Mouse (Mus musculus) intestine, embryonic 14.5 days (tissue): ENCODE results near the gene Leng9. TPM values are rescaled to one million over a fixed set of nuclear protein-coding genes. Genes with fewer than 3 reads are reported as not detected.
A peak's percentile ranks its signal among the peaks of the same experiment; 100 is the strongest.

Experiments used
- ATAC-seq: fragments of 200-750 bp; cut with Nextera tagmentation; replicated peaks from 2 replicates; pipeline ENCODE4 v1.8.0; 2017; ENCODE audit warnings: low read depth, moderate number of reproducible peaks, moderate TSS enrichment, moderate library complexity; ENCODE audit not compliant: low FRiP score, low TSS enrichment
- DNase-seq: peaks from one replicate; pipeline ENCODE4 v3.0.0-alpha.2; 2018; ENCODE audit warnings: low spot score
- H3K27ac ChIP-seq: fragments of 300-500 bp; sonication (generic); 2 replicates; pipeline ENCODE4 v1.5.1; 2014; ENCODE audit warnings: low read depth, mild to moderate bottlenecking, control low read depth
- H3K27me3 ChIP-seq: fragments of 300-500 bp; sonication (generic); replicated peaks from 2 replicates; pipeline ENCODE4 v1.6.1; 2014; ENCODE audit warnings: low read length, control low read depth; ENCODE audit not compliant: control insufficient read depth, insufficient read depth
- H3K36me3 ChIP-seq: fragments of 300-500 bp; sonication (generic); 2 replicates; pipeline ENCODE4 v1.6.1; 2014; ENCODE audit warnings: low read length, control low read depth; ENCODE audit not compliant: control insufficient read depth, insufficient read depth
- H3K4me1 ChIP-seq: fragments of 300-500 bp; sonication (generic); replicated peaks from 2 replicates; pipeline ENCODE4 v1.6.1; 2014; ENCODE audit warnings: low read length, control low read depth, mixed read lengths; ENCODE audit not compliant: control insufficient read depth, insufficient read depth
- H3K4me2 ChIP-seq: fragments of 300-500 bp; sonication (generic); 2 replicates; pipeline ENCODE4 v1.6.1; 2014; ENCODE audit warnings: low read length
- H3K4me3 ChIP-seq: fragments of 300-500 bp; sonication (generic); 2 replicates; pipeline ENCODE4 v1.5.1; 2014; ENCODE audit warnings: low read depth, low read length, control low read depth, mixed read lengths
- H3K9ac ChIP-seq: fragments of 300-500 bp; sonication (generic); 2 replicates; pipeline ENCODE4 v1.6.1; 2014; ENCODE audit warnings: mild to moderate bottlenecking, low read length
- H3K9me3 ChIP-seq: fragments of 300-500 bp; sonication (generic); 2 replicates; pipeline ENCODE4 v1.6.1; 2016; ENCODE audit warnings: low read length, control low read depth; ENCODE audit not compliant: control insufficient read depth
- WGBS: fragments of 180-500 bp; shearing (Covaris S2); extraction: QIAGEN DNeasy Blood & Tissue Kit; methylation state at CpG from one replicate; pipeline ENCODE4 v1.1.7; 2014; 5-methylcytosine and 5-hydroxymethylcytosine counted together
- polyA plus RNA-seq: library from polyadenylated mRNA; unstranded; fragments of >200 nt; fragmentation: Nextera tagmentation; extraction: Ambion mirVana; gene quantifications from 2 replicates; pipeline ENCODE4 v1.2.1, GENCODE M21; 2014

The Leng9 gene
- polyA plus RNA-seq, 1 experiment from 2014 or later, result 2.7 TPM

GRCm38 (mm10) chr7:4122783-4123182 is 27.4 kb downstream of the Leng9 start:
- DNase-seq, result no peak
- no peak for ATAC-seq
- Histone ChIP-seq H3K36me3 (no peaks in the 10 kb centered on the region), H3K4me1 (no peaks in the 10 kb centered on the region), H3K27ac (no peak overlapping the region), H3K4me3 (no peak overlapping the region), H3K9ac (no peak overlapping the region), H3K4me2 (no peak overlapping the region), H3K9me3 (no peaks in the 10 kb centered on the region), H3K27me3 (peaks cover 36% of the 10 kb centered on the region)
- 82% methylated on average over 10 of the region's 10 CpGs for WGBS

DNA sequence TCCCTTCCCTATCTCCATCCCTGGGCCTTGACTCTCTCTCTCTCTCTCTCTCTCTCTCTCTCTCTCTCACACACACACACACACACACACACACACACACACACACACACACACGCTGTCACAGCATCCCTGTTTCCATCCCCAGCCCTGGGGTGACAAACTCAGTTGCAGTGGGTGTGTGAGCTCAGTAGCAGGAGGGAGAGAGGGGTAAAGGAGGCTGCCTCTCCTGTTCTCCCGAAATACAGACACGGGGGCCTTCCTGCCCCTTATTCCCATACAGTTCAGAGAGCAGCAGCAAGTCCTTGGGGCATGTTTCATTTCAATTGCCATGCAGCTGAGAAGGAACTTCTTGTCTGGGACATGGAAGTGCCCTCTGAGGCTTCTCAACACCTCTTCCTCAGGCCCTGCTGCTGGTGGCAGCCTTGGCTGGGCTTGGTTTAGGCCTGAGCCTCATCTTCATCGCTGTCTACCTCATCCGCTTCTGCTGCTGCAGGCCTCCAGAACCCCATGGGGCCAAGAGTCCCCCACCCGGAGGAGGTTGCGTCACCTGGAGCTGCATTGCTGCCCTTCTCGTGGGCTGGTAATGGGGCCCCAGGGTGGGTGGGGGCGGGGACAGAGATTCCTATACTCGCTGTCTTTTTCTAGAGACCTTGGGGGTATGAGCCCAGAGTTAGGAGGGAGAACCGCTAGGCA is 28.0 kb downstream of the Leng9 start:
- WGBS, result 58% methylated on average over 11 of the region's 11 CpGs

GRCm38 (mm10) chr7:4119976-4120921 is 29.9 kb downstream of the Leng9 start:
- H3K4me3 ChIP-seq, result peak overlapping the region; percentile 29; the same call in 1 of the 2 replicates
- H3K4me1 ChIP-seq, result no peaks in the 10 kb centered on the region
- WGBS, result 29% methylated on average over 17 of the region's 19 CpGs
- DNase-seq, result no peak
- no peaks in the 10 kb centered on the region for H3K9me3 ChIP-seq
- H3K27me3 ChIP-seq, result peaks cover 36% of the 10 kb centered on the region
- no peak overlapping the region for H3K9ac ChIP-seq
- no peaks in the 10 kb centered on the region for H3K36me3 ChIP-seq
- H3K27ac ChIP-seq, result no peak overlapping the region
- peak overlapping the region; percentile 55 for H3K4me2 ChIP-seq
- no peak for ATAC-seq

More for the DNA sequence above, 28.0 kb downstream of the Leng9 start:
- ATAC-seq (no peak), DNase-seq (no peak)
- Histone ChIP-seq H3K4me3 (no peak overlapping the region), H3K9me3 (no peaks in the 10 kb centered on the region), H3K4me2 (no peak overlapping the region), H3K36me3 (no peaks in the 10 kb centered on the region), H3K27ac (no peak overlapping the region), H3K4me1 (no peaks in the 10 kb centered on the region), H3K9ac (no peak overlapping the region), H3K27me3 (peaks cover 36% of the 10 kb centered on the region)

DNA sequence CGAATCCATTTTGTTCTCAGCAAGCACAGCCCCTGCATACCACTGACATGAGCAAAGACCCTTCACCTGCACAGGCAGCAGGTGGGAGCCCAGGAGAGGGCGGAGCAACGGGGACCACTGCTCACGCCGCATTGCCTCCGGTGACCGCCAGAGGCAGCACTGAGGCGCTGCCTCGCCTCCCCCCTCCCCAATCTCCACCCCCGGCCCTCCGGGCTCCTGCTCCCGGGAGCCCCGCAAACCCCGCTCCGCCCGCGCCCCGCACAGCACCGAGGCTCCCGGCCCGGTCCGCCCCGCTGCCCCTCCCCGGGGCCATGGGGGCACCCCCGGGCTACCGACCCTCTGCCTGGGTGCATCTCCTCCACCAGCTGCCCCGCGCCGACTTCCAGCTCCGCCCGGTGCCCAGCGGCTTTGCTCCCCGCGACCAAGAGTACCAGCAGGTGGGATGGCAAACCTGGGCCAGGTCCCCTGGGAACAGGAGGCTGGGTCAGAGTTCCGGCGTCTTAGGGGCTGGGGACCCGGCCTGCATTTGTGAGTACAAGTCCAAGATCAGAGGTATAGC is 30.8 kb downstream of the Leng9 start, which contains the start of gene Ttyh1:
Ttyh1 (plus strand) TSS at position 65 of the 559 bp plus-strand sequence.
- peaks cover 36% of the 10 kb centered on the region for H3K27me3 ChIP-seq
- H3K36me3 ChIP-seq, result no peaks in the 10 kb centered on the region
- H3K4me3 ChIP-seq, result peak within 1 kb of the TSS; percentile 29
- H3K9me3 ChIP-seq, result no peaks in the 10 kb centered on the region
- H3K9ac ChIP-seq, result peak within 1 kb of the TSS; percentile 35; the same call in 1 of the 2 replicates
- ATAC-seq, result no peak; the same call in 1 of the 2 replicates
- H3K4me1 ChIP-seq, result no peaks in the 10 kb centered on the region
- no peak within 1 kb of the TSS for H3K27ac ChIP-seq
- peak; percentile 65 for DNase-seq
- H3K4me2 ChIP-seq, result peak within 1 kb of the TSS; percentile 55
- WGBS, result 2% methylated on average over 28 of the region's 37 CpGs

GRCm38 (mm10) chr7:4117050-4117814 is 32.9 kb downstream of the Leng9 start:
- 70% methylated on average over 8 of the region's 8 CpGs for WGBS
- H3K27me3 ChIP-seq, result peaks cover 36% of the 10 kb centered on the region
- no peak overlapping the region for H3K4me3 ChIP-seq

DNA sequence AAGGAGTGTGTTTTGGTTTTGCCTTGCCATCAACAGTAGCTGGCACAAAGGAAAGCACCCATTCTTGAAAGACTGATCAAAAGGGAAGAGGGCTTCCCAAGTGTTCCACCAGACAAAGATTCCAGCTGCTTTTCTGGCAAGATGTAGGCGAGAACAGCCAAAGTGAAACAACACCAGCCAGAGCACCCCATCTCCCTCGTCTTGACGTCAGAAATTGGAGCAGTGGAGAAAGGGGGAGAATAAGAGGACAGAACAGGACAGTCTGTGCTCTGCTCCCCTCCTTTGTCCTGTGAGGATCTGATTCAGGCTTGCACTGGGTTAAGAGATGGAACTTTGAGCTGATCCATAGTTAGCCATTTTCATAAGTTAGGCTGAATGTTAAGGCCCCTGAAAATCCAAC is 38.4 kb downstream of the Leng9 start:
- Histone ChIP-seq H3K4me3 (no peak overlapping the region), H3K9me3 (no peaks in the 10 kb centered on the region), H3K9ac (no peak overlapping the region), H3K4me1 (no peaks in the 10 kb centered on the region), H3K27me3 (no peaks in the 10 kb centered on the region), H3K27ac (no peak overlapping the region), H3K36me3 (no peaks in the 10 kb centered on the region), H3K4me2 (no peak overlapping the region)
- ATAC-seq (no peak), DNase-seq (no peak)
- 66% methylated on average over 3 of the region's 3 CpGs for WGBS

More at GRCm38 (mm10) chr7:4117050-4117814, 32.9 kb downstream of the Leng9 start:
- DNase-seq (no peak), ATAC-seq (no peak)
- no peak overlapping the region for H3K9ac ChIP-seq
- H3K9me3 ChIP-seq, result no peaks in the 10 kb centered on the region
- no peak overlapping the region for H3K27ac ChIP-seq
- no peaks in the 10 kb centered on the region for H3K4me1 ChIP-seq
- H3K4me2 ChIP-seq, result no peak overlapping the region
- H3K36me3 ChIP-seq, result no peaks in the 10 kb centered on the region

DNA sequence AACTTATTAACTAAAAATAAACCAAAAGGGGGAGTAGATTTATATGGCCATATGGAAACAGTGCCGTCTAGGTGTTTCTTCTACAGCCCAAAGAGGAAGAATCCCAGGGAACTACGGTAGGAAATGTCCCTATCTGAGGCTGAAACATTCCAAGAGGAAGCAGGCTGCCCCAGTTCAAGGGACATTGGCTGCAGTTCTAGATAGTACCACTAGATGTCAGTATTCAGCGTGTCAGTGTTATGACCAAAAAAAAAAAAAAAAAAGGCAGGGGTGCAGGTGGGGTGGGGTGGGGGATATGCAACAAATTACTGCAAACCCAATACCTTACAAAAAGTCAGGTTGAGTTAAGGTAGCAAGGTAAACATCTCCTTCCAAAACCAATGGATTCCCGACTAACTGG is 46.8 kb downstream of the Leng9 start:
- Histone ChIP-seq H3K36me3 (no peaks in the 10 kb centered on the region), H3K4me2 (no peak overlapping the region), H3K27me3 (no peaks in the 10 kb centered on the region), H3K27ac (no peak overlapping the region), H3K9ac (no peak overlapping the region), H3K4me3 (no peak overlapping the region), H3K9me3 (no peaks in the 10 kb centered on the region), H3K4me1 (no peaks in the 10 kb centered on the region)
- 17% methylated on average over 4 of the region's 4 CpGs for WGBS
- ATAC-seq (no peak), DNase-seq (no peak)

DNA sequence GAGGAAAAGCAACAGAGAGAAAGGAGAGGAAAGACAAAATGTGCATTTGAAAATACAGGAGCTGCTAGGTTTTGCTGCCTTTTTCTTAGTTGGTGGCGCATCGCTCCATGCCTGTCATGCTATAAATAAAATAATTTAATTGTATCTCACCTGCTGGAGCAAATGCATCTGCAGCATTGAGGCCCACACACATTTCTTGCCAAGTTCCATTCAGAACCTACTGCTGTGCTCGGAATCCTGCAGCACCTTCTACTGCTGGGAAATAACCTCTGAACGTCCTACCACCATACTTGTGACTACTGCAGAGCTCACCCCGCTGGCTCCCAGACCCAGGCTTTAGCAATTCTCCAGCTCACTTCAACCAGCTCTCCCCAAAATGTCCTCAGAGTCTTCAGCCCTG is 49.0 kb downstream of the Leng9 start:
- no peak for ATAC-seq
- H3K4me1 ChIP-seq, result no peaks in the 10 kb centered on the region
- H3K36me3 ChIP-seq, result no peaks in the 10 kb centered on the region
- no peak overlapping the region for H3K4me3 ChIP-seq
- no peak overlapping the region for H3K4me2 ChIP-seq
- no peaks in the 10 kb centered on the region for H3K9me3 ChIP-seq
- no peaks in the 10 kb centered on the region for H3K27me3 ChIP-seq
- 82% methylated on average over 5 of the region's 5 CpGs for WGBS
- DNase-seq, result no peak
- no peak overlapping the region for H3K9ac ChIP-seq
- H3K27ac ChIP-seq, result no peak overlapping the region
